Mouse (Mus musculus): ENCODE results near the gene Mettl18.

DNA sequence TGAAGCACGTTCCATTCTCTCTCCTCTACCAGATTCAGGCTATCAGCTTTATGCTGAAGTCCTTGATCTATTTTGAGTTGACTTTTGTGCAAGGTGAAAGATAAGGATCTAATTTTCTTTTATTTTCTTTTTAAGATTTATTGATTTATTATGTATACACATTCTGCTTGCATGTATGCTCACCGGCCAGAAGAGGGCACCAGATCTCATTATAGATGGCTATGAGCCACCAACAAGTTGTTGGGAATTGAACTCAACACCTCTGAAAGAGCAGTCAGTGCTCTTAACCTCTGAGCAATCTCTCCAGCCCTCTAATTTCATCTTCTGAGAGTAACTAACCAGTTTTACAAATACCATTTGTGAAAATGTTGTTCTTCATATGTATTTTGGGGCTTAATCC lies 14.5 kb downstream of the Mettl18 start:
- TF ChIP-seq EP300 (IDR thresholded peaks at IDR 0.05; ENCODE audit: insufficient read depth, low read depth, low read length) (no peak), POLR2A (IDR thresholded peaks at IDR 0.05; ENCODE audit: insufficient read depth, low read length) (no peak)
